Mouse (Mus musculus): ENCODE results near the gene Hand1.

GRCm38 (mm10) chr11:57829871-57830775, 2.5 kb downstream of the Hand1 start:
- TF ChIP-seq CTCF (IDR thresholded peaks at IDR 0.05; ENCODE audit: low read depth, low read length): no peak
- TF ChIP-seq POLR2A (IDR thresholded peaks at IDR 0.05; ENCODE audit: borderline replicate concordance, low read depth, low read length): no peak

Data from bone marrow macrophage, adult 2 months (primary cell).